Mouse (Mus musculus) gastrocnemius, adult 18-20 months (tissue): ENCODE results near the gene Lipn. TPM values are rescaled to one million over a fixed set of nuclear protein-coding genes. Genes with fewer than 3 reads are reported as not detected.

ENCODE experiments used
- DNase-seq: peaks from one replicate; pipeline ENCODE4 v3.0.0; 2021; ENCODE audit warnings: low spot score
- long read RNA-seq, 2 experiments: library from polyadenylated mRNA; stranded (forward); transcript quantifications; one replicate each; pipeline ENCODE4 v2.0.0; 2021
- total RNA-seq, 2 experiments: library from RNA; stranded (reverse); gene quantifications; 2 replicates each; pipeline ENCODE4 v1.2.3; 2021

Gene Lipn
- total RNA-seq = not detected
- long read RNA-seq, experiment 1 = 0 reads
- long read RNA-seq, experiment 2 = 0 reads

- no peak for DNase-seq
Measured at GRCm38 (mm10) chr19:34066779-34067472, at the start of gene Lipn. TSS of gene Lipn (plus strand) at chr19:34067358.

- no peak for DNase-seq
Measured at GRCm38 (mm10) chr19:34021440-34022172, 45.6 kb upstream of the Lipn start.

GRCm38 (mm10) chr19:34022759-34023158 is 44.4 kb upstream of the Lipn start:
- DNase-seq = no peak

GRCm38 (mm10) chr19:34039731-34040130 is 27.4 kb upstream of the Lipn start:
- no peak for DNase-seq

GRCm38 (mm10) chr19:34043008-34043407 is 24.1 kb upstream of the Lipn start:
- no peak for DNase-seq

GRCm38 (mm10) chr19:34049371-34050039 is 17.7 kb upstream of the Lipn start:
- no peak for DNase-seq

- DNase-seq = no peak
Measured at GRCm38 (mm10) chr19:34051502-34051901, 15.7 kb upstream of the Lipn start.

GRCm38 (mm10) chr19:34063547-34063946 is 3.6 kb upstream of the Lipn start:
- DNase-seq = no peak

- no peak for DNase-seq
Measured at GRCm38 (mm10) chr19:34064059-34064458, 3.1 kb upstream of the Lipn start.

GRCm38 (mm10) chr19:34074239-34074638 is 7.1 kb downstream of the Lipn start:
- no peak for DNase-seq

- no peak for DNase-seq
Measured at GRCm38 (mm10) chr19:34078130-34078529, 11.0 kb downstream of the Lipn start.

- DNase-seq = no peak
Measured at GRCm38 (mm10) chr19:34089011-34089680, 22.0 kb downstream of the Lipn start.

GRCm38 (mm10) chr19:34095381-34095780 is 28.2 kb downstream of the Lipn start:
- DNase-seq = no peak

- no peak for DNase-seq
Measured at GRCm38 (mm10) chr19:34096228-34096627, 29.1 kb downstream of the Lipn start.

- no peak for DNase-seq
Measured at GRCm38 (mm10) chr19:34100633-34101032, 33.5 kb downstream of the Lipn start, which contains the start of gene Lipm. TSS of gene Lipm (plus strand) at chr19:34100933.

- DNase-seq = no peak
Measured at GRCm38 (mm10) chr19:34101888-34102287, 34.7 kb downstream of the Lipn start.

GRCm38 (mm10) chr19:34104841-34105240 is 37.7 kb downstream of the Lipn start:
- no peak for DNase-seq

- DNase-seq = no peak
Measured at GRCm38 (mm10) chr19:34119102-34119501, 51.9 kb downstream of the Lipn start.

GRCm38 (mm10) chr19:34119653-34120052 is 52.5 kb downstream of the Lipn start:
- DNase-seq = no peak

- no peak for DNase-seq
Measured at GRCm38 (mm10) chr19:34120107-34120731, 53.1 kb downstream of the Lipn start.
